Mouse (Mus musculus) heart, postnatal 36 days (tissue): ENCODE results near the gene Rtf2. TPM values are rescaled to one million over a fixed set of nuclear protein-coding genes. Genes with fewer than 3 reads are reported as not detected.
A peak's percentile ranks its signal among the peaks of the same experiment; 100 is the strongest.

ENCODE experiments used
- DNase-seq, 2 experiments: peaks; one replicate each; pipeline ENCODE4 v3.0.0; 2021 to 2022
- intact Hi-C: fragments of 180-260 bp; cut with DNase I; formaldehyde crosslinking; loops from one replicate; pipeline ENCODE4 v1.15.1; 2025
- total RNA-seq, 2 experiments: library from RNA; stranded (reverse); gene quantifications; 2 replicates each; pipeline ENCODE4 v1.2.3; 2021

Gene Rtf2
- total RNA-seq, 2 experiments from 2014 or later = 31.9 to 34.3 TPM

DNA sequence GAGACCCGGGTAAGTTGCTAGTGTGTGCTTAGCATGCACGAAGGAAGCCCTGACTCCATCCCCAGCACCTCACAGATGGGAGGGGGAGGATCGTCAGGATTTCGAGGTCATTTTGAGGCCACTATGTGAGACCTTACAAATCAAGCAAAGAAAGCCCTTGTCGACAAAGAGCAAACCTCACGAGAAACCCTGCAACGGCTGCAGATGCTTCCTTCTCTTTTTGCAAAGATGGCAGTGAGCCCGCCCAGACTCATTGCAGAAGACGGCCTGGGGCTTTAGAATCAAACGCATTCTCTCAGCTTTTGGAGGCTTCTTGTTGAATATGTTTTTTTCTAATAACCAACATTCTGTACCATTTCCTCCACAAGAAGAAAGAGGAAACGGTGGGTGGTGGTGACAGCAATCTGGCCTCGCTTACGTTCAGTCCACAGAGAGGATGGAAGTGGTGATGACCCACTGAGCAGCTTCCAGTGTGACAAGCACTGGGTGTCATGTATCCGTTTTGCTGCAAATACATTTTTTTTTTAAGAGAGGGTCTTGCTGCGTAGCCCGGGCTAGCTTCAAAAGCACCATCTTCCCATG is 2.9 kb upstream of the Rtf2 start:
- intact Hi-C loops = no loop called here
- peak in 1 of 2 experiments; percentile 10 for DNase-seq

DNA sequence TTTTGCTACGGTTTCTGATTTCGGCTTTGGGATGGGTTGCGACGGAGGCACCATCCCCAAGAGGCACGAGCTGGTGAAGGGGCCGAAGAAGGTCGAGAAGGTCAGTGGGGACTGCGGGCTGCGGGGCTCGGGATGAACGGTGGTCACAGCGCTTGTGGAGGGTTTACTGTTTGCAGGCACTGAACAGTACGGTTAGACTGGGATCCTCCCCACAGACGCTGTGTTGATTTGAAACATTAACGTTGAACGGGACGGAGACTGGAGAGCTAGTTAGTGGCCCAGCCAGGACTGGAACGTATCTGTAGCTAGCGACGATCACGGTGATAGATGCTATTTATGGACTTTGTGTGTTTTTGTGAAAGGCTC is 267 bp downstream of the Rtf2 start:
- no peak for DNase-seq

DNA sequence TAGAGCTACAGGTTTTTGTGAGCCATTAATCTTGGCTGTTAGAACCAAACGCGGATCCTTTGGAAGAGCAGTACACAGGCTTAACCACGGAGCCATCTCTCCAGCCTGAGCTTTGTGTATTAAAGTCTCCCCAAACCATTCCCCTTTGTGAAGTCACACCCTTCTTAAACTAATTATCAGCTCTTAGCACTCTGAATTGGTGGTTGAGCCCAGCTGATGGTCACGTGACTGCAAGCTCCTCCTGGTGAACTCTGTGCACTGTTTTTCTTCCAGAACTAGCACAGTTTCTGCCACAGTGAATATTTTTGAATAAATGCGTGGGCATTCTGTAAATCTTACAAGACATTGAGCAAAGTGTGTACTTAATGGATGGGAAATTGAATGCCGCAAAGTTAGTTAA is 820 bp downstream of the Rtf2 start:
- DNase-seq = no peak
- intact Hi-C loops = loop anchor here (2.0 kb wide), 1 partner anchor 68 kb away; no protein-coding TSS in a partner anchor

More for the DNA sequence above, 267 bp downstream of the Rtf2 start:
- intact Hi-C loops = loop anchor here (2.0 kb wide), 1 partner anchor 68 kb away; no protein-coding TSS in a partner anchor

DNA sequence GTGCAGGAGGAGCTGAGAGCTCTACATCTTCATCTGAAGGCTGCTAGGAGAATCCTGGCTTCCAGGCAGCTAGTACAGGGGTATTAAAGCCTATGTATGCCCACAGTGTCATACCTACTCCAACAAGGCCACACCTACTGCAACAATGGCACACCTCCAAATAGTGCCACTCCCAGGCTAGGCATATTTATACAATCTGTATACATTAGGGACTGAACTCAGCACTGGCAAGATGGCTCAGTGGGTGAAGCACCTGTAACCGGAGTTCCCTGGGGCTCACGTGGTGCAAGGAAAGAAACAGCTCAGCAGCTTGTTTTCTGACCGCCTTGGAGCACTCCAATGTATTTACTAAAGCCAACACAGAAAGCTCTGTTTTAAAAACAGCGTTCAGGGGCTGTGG is 5.3 kb downstream of the Rtf2 start:
- intact Hi-C loops = loop anchor here (2.0 kb wide), 1 partner anchor 225 kb away; no protein-coding TSS in a partner anchor
- DNase-seq = no peak

DNA sequence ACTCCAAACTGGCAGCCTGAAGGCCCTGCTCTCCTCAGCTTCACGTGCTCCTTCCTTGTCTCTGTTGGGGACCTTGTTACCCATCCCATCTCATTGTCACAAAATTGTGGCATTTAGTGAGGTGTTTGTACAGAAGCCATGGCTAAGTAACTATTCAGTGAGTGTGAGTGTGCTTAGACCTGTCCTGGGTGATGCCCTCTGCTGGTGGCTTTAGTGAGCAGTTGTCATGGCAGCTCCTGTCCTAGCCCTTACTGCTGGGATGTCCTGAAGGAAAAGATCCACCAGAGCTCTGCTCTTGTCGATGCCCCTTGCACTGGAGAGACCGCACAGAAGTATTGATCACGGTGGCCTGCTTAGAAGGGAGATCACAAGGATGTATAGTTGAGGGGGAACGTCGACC is 7.0 kb downstream of the Rtf2 start:
- no peak for DNase-seq
- intact Hi-C loops = loop anchor here (2.0 kb wide), 1 partner anchor 227 kb away; no protein-coding TSS in a partner anchor

DNA sequence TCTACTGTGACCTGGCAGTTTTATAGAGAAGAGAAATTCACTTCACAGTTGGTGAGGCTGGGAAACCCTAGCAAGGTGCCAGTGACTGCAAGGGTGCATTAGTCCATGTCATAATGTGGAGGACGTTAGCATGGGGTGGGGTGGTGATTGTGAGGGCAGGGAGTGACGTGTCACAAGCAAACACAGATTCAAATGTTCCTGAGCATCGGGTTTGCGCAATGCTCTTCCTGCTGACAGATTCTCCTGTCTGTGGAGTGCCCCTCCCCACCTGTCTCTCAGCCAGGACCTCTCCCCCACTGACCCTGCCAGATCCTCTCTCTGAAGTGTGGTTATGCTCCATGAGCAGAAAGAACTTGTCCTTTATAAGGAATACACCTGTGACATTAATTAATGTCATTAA is 8.0 kb downstream of the Rtf2 start:
- intact Hi-C loops = no loop called here
- DNase-seq = no peak

DNA sequence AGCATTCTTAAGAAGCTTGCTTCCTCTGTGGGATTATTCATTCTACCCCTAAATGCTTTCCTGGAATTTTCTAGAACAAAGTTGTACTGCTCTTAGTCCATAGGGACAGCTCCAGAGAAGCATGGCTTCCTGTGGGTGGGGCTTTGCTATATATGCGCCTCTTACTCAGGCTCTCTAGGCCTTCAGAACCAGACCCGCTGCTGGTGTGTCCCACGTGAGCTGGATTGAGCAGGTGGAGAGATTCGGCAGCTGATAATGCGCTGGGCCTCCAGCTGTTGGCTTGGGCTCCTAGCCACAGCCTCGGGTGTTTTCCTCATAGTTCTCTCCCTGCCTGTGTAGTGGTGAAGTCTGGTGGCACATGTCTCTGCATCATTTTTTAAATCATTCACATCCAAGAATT is 10.3 kb downstream of the Rtf2 start:
- no peak for DNase-seq
- intact Hi-C loops = no loop called here

DNA sequence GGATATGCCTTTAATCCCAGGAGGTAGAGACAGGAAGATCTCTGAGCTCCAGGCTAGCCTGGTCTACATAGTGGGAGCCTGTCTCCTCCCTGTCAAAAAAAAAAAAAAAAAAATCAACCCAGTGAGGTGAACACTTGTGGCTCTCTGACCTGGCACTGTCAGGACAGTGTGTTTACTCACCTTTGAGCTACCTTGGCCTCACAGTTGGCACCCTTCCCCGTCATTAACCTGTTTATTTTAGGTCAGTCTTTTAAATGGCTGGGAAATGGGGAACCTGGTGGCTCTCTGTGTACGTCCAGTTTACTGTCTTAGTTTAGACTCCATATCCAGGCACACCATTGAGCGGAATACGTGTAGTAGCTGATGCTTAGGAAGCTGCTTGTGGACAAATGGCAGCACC is 11.7 kb downstream of the Rtf2 start:
- no peak for DNase-seq
- intact Hi-C loops = no loop called here

DNA sequence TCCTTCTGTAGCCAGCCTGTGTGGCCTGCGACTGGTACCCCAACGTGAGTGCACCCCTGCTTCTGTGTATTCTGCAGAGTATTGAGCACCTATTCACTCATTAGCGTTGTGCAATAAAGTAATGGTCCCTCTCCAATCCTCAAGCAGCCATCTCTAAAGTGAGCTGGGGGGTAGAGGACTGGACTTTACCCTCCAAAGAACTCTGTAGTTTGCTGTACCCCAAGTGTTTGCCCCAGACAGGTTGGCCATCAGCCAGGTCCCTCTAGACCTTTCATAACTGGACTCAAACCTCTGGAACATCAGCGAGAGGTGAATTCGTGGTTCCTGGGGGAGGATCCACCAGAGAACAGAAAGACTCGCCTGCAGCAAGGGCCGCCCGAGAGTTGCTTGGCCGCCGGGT is 12.1 kb downstream of the Rtf2 start:
- DNase-seq = no peak
- intact Hi-C loops = no loop called here

DNA sequence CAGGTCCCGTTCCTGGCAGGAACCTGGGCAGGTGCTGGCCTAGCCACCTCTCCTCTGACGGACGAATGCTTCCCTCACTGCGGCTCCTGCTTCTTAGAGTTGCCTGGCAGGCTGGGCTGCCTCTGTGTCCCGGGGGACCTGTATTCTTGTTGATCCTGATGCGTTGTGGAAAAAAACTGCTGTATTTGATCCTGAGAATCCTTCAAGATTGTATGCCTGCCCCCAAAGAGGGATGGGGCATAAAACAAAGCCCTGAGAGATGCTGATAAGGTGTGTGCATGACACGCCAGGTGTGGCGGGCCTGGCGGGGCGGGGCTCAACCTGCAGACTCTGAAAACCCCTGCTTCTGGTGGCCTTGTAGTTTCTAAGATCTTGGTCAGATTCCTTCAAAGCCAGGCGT is 18.1 kb downstream of the Rtf2 start, which contains the start of gene Gcnt7:
Gcnt7 (minus strand) TSS at position 101 of the 400 bp plus-strand sequence.
- no peak for DNase-seq
- intact Hi-C loops = no loop called here

DNA sequence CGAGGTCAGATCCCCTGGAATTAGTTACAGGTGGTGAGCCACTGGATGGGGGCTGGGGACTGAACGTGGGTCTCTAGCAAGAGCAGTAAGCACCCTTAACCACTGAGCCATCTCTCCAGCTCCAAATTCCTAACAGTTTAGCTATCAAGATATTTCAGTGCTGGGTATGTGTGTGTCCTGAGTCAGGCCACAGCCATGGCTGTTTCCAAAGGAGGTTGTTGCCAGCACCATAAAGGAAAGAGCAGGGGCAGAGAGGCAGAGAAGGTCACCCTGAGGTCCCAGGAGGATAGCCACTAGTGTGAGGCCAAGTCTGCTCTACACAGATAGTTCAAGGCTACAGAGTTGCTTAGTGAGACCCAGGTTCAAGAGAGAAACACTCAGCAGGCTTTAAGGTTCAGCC is 20.3 kb downstream of the Rtf2 start:
- no peak for DNase-seq
- intact Hi-C loops = no loop called here

DNA sequence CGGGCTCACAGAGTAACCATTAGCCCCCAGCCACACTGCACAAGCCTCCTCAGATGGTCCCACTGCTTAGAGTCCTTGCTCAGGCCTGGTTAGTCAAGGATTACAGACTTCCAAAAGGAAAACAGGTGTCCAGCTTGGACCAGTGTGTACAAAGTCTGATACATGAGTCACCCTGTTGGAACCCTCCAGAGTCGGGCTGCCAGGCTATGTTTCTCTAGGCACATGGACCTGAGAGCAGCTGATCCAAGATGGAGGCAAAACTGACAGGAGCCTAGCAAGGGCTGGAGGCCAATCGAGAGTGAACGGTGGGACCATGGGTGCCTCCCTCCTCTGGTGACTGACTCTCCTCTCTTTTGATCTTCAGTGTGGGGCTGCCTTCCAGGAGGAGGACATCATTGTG is 22.5 kb downstream of the Rtf2 start:
- intact Hi-C loops = no loop called here

DNA sequence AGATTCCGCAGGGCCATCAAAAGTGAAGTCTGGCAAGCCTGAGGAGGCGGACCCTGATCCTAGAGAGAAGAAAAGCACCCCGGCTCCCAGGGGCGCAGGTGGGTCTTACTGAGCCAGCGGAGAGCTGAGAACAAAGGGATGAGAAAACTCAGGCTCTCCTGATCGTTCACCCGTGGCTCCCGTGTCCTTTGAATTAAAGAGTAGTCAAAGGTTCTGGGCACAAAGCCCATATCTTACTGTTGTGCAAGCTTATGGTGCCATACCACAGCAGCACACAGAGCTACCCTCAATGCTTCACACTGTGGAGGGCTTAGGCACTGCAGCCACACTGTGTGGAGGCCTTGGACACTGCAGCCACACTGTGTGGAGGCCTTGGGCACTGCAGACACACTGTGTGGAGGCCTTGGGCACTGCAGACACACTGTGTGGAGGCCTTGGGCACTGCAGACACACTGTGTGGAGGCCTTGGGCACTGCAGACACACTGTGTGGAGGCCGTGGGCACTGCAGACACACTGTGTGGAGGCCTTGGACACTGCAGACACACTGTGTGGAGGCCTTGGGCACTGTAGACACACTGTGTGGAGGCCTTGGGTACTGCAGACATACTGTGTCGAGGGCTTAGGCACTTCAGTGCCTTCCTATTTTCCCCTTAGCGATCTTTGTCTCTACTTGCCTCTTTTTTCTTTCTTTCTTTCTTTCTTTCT is 26.2 kb downstream of the Rtf2 start:
- no peak for DNase-seq
- intact Hi-C loops = no loop called here

More for the DNA sequence above, 22.5 kb downstream of the Rtf2 start:
- DNase-seq = no peak

DNA sequence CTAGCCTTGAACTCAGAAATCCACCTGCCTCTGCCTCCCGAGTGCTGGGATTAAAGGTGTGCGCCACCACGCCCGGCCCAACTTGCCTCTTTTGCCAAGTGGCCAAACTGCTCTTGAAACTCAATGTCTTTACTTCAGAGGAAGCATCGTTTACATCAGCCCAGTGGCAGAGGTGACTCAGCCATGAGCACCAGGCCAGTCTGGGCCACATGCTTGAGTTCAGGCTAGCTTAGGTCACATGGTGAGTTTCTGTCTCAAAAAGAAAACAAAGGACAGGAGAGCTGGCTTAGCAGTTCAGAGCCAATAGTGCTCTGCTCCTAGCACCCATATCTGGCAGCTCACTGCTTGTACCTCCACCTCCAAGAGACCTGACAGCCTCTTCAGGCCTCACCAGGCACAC is 26.9 kb downstream of the Rtf2 start:
- intact Hi-C loops = no loop called here
- no peak for DNase-seq

DNA sequence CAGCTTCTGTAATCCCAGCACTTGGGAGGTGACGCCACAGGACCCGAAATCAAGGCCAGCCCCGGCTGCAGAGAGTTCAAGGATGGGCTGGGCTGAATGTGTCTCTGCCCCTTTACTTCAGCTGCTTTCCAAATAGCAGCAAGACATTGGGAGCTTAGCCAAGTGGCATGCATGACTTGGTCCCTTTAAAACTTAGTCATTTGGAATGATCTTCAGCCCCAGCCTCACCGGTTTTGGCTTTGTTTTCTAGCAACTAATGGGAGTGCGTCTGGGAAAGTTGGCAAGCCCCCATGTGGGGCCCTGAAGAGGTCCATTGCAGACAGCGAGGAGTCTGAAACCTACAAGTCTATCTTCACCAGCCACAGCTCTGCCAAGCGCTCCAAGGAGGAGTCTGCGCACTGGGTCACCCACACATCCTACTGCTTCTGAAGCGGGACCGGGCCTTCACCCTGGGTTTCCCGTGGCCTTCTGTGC is 28.0 kb downstream of the Rtf2 start:
- intact Hi-C loops = no loop called here
- DNase-seq = no peak

DNA sequence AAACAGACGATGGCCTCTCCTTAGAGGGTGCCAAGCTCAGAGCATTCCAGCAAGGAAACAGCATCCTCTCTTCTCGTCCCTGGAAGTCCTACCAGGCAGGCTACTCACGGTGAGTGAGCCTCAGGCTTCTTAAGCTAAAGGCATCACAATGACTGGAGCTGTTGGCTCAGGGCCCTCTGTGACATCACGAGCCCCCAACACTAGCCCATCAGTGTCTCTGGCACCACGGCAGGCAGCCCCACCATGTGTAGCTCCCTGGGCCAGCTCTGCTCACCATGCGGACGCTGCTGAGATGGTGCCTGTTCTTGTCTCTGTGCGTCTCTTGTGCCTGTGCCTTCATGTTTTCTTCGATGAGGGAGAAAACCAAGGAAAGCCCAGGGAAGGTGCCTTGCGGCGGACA is 32.0 kb downstream of the Rtf2 start, which contains the start of gene Fam209:
Fam209 (plus strand) TSS at position 203 of the 400 bp plus-strand sequence.
- intact Hi-C loops = no loop called here
- DNase-seq = no peak

DNA sequence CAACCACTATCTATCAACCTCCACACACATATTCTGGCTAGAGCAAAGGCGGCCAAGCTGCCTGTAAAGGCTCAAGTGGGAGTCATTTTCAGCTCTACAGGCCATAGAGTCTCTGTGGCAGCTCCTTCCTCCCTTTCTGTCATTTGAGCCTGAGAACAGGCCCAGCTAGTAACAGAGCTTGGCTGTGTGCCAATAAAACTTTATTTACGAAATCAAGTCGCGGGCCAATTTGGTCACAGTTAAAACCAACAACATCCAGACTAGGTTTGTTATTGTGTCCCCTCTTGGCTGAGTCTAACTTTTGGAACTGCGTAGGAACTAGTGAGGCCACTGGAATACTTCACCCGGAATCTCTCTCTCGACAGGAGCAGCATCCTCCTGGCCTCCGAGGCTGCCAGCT is 33.2 kb downstream of the Rtf2 start:
- intact Hi-C loops = no loop called here
- no peak for DNase-seq

DNA sequence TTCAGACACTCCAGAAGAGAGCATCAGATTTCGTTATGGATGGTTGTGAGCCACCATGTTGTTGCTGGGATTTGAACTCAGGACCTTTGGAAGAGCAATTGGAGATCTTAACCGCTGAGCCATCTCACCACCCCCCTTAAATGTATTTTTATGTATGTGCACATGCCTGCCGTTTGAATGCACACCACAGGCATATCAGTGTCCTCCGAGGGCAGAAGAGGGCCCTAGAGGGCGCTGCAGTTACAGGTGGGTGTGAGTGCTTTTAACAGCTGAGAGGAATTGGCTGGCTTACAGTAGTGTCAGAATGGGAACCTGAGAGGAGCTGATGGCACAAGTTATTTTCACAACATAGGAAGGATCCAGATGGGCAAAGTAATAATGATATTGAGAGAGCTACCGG is 34.6 kb downstream of the Rtf2 start:
- peak in 1 of 2 experiments; percentile 20 for DNase-seq
- intact Hi-C loops = loop anchor here (5.0 kb wide), 2 partner anchors 282 to 522 kb away; no protein-coding TSS in a partner anchor

DNA sequence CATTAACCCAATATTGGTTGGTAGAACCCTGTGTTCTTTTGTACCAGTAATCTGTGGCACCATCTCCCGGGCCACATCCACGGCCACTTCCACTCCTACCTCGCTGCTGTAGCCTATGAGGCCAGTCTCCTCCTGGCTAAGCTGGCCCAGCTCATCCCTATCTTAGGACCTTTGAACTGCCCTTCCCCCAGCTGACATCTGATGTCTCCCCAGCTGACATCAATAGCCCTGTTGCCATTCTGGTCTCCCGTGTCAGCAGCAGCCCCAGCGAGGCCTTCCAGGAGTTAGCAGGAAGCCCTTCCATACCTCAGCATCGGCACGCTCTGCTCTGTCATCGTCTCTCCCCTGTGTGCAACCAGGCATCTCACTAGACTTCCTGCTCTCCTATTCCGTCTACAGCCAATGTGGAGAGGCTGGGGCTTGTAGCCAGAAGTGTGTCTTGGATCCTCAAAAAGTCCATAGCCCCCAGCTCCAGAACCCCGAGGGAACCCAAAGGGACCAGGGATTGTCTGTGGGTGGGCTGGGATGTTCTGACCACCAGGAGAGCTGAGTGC is 36.4 kb downstream of the Rtf2 start:
- DNase-seq = no peak
- intact Hi-C loops = loop anchor here (2.0 to 5.0 kb wide), 3 partner anchors 281 to 521 kb away; no protein-coding TSS in a partner anchor

DNA sequence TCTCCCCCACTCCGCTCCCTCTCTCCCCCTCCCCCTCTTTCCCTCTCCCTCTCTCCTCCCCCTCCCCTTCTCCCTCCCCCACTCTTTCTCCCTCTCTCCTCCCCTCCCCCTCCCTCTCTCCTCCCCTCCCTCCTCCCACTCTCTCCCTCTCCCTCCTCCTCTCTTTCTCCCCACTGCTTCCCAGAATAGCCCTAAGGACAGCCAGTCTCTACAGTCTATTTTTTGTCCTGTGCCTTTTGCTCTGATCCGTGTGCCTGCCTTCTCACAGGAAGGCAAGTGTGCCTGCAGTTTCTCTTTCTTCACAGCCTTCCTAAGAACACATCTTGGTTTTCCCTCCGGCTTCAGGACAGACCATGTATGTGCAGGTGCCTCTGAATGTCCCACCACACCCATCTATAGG is 37.0 kb downstream of the Rtf2 start:
- intact Hi-C loops = loop anchor here (2.0 to 5.0 kb wide), 3 partner anchors 280 to 520 kb away; no protein-coding TSS in a partner anchor
- DNase-seq = no peak

DNA sequence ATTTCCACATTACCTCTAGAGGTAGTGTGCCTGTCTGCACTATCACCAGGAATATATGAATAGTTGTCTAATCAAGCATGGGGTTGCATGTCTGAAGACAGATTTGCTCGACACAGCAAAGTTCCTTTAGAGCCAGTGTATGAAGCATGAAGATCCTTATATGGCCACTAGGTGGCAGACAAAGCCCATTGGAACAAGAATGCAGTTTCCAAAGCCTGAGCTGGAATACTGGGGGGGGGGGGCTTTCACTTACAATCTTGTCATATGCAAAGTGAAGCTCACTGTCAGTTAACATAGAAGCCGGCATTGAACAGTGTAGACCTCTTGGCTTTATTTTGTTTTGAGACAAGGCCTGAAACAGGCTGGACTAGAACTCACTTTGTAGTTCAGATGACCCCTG is 37.5 kb downstream of the Rtf2 start:
- intact Hi-C loops = loop anchor here (1.0 to 5.0 kb wide), 6 partner anchors 23 to 611 kb away; no protein-coding TSS in a partner anchor
- peak; percentile 20 to 46 for DNase-seq
